Mouse (Mus musculus): ENCODE results near the gene Kcnj4.

The Kcnj4 gene

GRCm38 (mm10) chr15:79453831-79454230 lies 51.2 kb downstream of the Kcnj4 start:
- DNase-seq = no peak

GRCm38 (mm10) chr15:79448041-79448440 lies 57.0 kb downstream of the Kcnj4 start:
- DNase-seq = no peak

- no peak for DNase-seq
These were observed 59.0 kb downstream of the Kcnj4 start for GRCm38 (mm10) chr15:79445786-79446654.

GRCm38 (mm10) chr15:79443856-79444410 lies 61.1 kb downstream of the Kcnj4 start:
- DNase-seq = no peak

GRCm38 (mm10) chr15:79442961-79443518 lies 62.0 kb downstream of the Kcnj4 start:
- DNase-seq = no peak

- no peak for DNase-seq
These were observed 62.8 kb downstream of the Kcnj4 start for GRCm38 (mm10) chr15:79442257-79442611.

DNA sequence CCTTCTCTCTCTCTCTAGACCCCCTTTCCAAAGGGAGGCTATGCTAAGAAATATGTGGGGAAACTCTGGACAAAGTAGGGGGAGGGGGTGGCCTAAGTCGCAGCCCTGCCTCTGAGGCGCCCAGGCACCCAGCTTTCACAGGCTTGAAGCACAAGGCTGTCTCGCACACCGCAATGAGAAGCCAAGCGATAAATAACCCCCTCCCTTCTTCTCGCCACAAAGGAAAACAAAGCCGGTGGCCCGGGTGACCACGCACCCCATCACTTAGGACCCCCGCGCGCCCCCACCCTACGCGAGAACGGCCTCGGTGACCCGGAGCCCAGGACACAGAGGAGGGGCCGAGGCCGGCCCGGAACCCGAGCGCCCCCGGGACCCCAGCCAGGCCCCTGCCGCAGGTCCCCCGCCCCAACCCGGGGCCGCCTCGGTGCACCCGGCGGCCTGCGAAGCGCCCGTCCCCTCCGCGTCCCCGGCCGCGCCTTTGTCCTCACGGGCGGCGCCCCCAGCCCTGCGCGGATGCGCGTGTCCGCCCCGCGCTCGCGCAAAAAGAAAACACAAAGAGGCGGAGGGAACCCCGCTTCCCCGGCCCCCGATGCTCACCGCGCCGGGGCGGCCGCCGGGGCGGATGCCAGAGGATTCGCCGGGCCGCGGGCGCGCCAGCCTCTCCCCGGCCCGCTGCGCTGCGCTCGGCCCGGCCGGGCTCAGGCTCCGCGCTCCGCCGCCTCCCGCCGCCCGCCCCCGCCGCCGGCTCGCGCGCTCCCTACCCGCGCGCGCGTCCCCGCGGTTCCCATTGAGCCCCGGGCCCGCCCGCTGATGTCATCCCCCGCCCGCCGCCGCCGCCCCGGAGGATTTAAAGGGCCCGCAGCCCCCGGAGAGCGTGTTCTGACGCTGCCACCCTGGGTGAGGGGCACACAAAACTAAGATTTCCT lies 63.4 kb downstream of the Kcnj4 start:
- peak; percentile 83 for DNase-seq

DNA sequence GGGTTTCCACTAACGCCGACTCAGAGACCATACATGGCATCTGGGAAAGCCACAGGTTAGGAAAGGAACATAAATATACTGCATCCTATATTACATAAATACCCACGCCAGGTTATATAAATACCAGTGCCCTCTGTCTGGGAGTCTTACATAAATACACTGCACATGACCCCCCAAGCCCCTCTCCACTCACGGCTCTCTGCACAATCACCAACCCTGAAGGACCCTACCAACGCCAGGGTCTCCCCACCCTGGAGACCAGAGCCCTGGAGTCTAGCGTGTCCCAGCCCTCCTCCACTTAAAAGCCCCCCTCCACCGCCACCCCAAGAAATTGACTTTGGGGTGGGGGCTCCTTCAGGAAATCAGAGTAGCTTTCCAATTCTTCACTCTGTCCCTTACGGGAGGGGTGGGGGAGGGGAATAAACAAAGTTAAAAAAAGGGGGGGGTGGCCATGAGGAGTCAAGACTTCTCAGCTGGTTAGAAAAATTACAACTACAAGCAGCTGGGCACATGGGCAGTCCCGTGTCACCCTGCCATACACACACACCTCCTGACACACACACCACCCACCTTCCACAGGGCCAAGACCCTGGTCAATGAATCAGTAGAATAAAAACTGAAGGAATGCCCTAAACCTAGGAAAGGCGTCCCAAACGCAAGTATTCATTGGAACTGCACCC lies 64.2 kb downstream of the Kcnj4 start:
- DNase-seq = no peak

DNA sequence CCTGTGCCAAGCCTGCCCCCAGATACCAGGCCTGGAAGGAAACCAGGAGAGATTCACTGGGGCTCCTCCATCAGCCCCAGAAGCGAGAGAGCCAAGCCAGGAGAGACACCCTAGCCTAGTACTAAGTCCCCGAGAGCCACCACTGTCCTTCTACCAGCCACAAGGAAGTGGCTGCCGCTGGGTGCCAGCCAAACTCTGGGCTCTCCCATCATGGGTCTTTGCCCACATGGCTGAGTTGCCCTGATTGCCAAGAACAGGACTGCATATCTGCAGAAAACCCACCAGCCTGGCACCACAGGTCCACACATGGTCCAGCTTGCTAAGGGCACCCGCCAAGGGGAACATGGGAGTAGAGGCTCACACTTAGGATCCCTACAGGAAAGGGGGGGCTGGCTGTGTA lies 64.8 kb downstream of the Kcnj4 start:
- DNase-seq = no peak

- DNase-seq = no peak
These were observed 65.7 kb downstream of the Kcnj4 start for GRCm38 (mm10) chr15:79439386-79439785.

- no peak for DNase-seq
These were observed 66.2 kb downstream of the Kcnj4 start for GRCm38 (mm10) chr15:79438816-79439215.

DNA sequence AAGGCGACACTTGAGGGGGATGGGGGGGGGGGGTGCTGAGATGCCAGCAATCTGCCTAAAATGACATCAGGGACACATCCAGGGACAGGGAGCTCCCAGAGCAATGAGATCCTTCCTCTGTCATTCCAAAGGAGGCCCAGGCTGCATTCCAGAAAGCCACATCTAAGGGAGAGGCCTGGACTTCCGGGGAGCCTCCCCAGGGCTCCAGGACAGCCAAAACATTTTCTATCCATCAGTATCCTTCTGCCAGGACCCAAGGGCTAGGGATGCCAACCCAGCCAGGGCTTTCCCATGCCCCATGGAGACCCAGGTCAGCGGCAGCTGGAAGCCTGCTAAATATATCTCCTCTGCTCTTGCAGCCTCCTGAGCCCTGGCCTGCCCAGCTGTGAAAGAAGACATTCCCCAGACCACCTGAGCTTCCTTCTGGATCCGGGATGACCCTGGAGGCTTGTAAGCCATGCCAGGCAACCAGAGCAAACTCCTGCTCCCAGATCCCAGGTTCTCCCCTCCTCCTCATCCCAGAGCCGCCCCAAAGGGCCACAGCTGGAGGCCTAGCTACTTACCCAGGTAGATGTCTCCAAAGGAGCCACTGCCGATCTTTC lies 66.7 kb downstream of the Kcnj4 start:
- DNase-seq = no peak

DNA sequence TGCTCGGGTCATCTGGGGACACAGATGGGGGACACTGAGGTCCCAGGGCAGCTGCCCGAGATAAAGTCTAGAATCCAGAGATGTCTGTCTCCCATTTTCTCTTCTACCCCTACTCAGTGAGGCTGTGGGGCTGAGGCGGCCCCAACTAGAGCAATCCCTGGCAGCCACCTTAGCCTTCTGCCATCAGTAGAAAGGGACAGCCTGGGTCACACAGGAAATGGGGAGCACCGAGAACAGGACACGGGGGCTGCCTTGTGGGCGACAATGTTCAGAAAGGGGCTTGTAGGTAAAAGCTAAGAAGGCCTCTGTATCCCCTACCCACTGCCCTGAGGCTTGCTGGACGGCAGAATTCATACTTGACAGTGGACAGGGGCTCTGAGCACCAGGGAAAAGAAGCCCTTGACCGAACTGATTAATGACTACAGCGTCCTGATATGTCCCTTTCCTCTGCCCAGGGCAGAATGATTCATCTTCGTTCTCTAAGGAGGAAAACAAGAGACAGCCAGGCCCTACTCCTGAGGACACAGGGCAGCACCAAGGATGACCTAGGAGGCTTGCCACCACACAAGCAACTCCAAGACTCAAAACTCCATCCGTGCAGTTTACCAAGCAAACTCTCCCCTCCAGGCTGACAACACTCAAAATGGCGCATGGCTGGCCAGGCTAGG lies 67.4 kb downstream of the Kcnj4 start:
- DNase-seq = no peak

DNA sequence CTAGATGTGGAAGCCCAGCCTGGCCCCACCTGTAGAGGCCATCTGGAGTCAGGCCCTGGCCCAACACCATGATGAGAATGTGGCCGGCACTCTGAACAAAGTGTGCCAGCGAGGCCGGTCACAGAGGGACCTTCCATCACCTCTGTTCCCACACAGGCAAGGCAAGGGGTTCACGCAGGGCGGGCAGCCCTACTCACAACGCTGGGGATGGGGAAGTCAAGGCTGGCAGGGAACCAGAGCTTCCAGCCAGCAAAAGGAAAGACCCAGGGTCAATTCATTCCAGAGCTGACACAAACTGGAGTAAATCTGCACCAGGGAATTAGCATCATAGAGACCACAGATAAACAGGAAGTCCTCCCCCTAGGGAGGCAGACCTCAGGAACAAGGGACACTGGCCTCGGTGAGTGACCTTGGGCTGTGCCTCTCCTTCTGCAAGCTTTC lies 68.5 kb downstream of the Kcnj4 start:
- no peak for DNase-seq

DNA sequence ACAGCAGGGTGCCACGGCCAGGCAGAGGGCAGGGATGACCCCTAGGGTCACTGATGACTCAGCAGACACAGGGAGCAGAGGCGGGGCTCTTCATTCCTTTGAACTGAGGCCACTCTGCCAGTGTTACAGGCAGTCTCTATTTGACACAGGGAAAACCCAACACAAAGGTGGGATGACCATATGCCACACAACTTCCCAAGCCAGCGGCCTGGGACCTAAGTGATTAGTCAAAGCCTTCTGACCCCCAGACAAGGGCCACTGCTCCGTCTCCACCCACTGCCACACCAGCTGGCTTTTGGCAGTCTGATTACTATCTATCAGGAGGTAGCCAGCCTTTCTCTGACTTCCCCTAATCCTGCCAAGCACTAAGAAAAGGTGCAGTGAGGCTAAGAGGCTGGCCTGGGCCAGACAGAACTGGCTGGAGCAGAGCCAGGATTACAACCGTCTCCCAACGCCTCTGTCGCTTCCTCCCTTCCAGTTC lies 69.8 kb downstream of the Kcnj4 start:
- peak; percentile 61 for DNase-seq
